Mouse (Mus musculus) olfactory bulb, adult 2 months (tissue): Measurements from ENCODE around the gene Pcdh15.

Source experiments
- CTCF ChIP-seq: fragments of 200-500 bp; IDR thresholded peaks from 2 replicates; pipeline ENCODE4 v1.5.1; 2012; ENCODE audit warnings: low read depth, mild to moderate bottlenecking, low read length, moderate library complexity; ENCODE audit not compliant: insufficient read depth
- POLR2A ChIP-seq: fragments of 200-500 bp; IDR thresholded peaks from 2 replicates; pipeline ENCODE4 v1.6.1; 2012; ENCODE audit warnings: mild to moderate bottlenecking, low read depth, low read length, moderate library complexity; ENCODE audit not compliant: insufficient read depth

DNA sequence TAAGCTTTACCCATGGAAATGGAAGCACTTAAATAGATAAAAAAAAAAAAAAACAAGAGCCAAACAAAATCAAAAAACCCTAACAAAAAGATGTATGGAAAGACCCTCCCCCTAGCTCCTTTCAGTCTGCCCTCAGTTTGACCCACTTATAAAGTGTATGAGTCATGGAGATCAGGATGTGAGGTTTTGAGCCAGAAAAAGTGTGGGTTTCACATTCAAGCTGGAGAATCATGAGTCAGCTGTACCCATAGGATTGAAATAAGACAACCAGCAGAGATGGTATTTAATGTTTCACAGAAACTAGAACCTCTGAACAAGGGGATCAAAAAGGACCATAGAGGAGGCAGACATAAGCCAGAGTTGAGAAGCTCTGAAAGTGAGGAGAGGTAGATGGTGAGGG is 1048.8 kb downstream of the Pcdh15 start:
- no peak for TF ChIP-seq CTCF
- TF ChIP-seq POLR2A = no peak
